Mouse (Mus musculus) C2C12 (cell line): ENCODE results near the gene Gm5868.

Experiments used
- CEBPB ChIP-seq: IDR thresholded peaks from one replicate; pipeline ENCODE4 v1.6.1; 2011; ENCODE audit warnings: low read depth, mild to moderate bottlenecking, control low read depth, moderate library complexity
- CTCF ChIP-seq: IDR thresholded peaks from one replicate; pipeline ENCODE4 v1.5.1; 2011; ENCODE audit not compliant: control insufficient read depth, insufficient read depth, insufficient read length
- FOSL1 ChIP-seq: IDR thresholded peaks from one replicate; pipeline ENCODE4 v1.8.0; 2011; ENCODE audit warnings: mild to moderate bottlenecking, low read length; ENCODE audit not compliant: poor library complexity, insufficient read depth, severe bottlenecking
- MAX ChIP-seq: IDR thresholded peaks from one replicate; pipeline ENCODE4 v1.6.1; 2011; ENCODE audit warnings: mild to moderate bottlenecking, control low read depth
- MYOD1 ChIP-seq: IDR thresholded peaks from one replicate; pipeline ENCODE4 v1.6.1; 2011; ENCODE audit warnings: low read depth; ENCODE audit not compliant: control insufficient read depth, insufficient read length
- MYOG ChIP-seq: IDR thresholded peaks from one replicate; pipeline ENCODE4 v1.6.1; 2011; ENCODE audit not compliant: control insufficient read depth, insufficient read length; ENCODE audit errors: extremely low read depth
- USF1 ChIP-seq: IDR thresholded peaks from one replicate; pipeline ENCODE4 v1.6.1; 2011; ENCODE audit warnings: low read depth, mild to moderate bottlenecking, control low read depth, moderate library complexity

DNA sequence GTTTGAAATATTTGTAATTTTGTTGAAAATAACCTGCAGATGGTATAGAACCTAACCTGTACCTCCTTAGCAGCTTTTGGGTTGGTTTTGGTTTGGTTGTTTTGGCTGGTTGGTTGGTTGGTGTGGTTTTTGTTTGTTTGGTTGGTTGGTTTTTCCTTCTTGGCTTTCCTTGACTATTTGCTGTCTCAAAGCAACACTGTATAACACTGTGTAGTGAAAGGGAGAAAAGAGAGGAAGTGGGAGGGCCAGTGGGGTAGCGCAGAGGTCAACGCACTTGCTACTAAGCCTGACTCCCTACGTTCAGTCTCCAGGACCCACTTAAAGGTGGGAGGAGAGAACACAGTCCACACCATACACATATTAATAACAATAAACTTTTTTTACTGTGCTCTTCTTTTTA, 49.2 kb upstream of the Gm5868 start:
- TF ChIP-seq USF1 (no peak), CTCF (no peak), MYOG (no peak), MYOD1 (no peak), MAX (no peak), CEBPB (no peak), FOSL1 (no peak)
